Mouse (Mus musculus): ENCODE data around the gene Cep128. TPM values are rescaled to one million over a fixed set of nuclear protein-coding genes. Genes with fewer than 3 reads are reported as not detected.

Gene Cep128
- polyA plus RNA-seq, 1 experiment from 2014 or later, result 10.2 TPM

GRCm38 (mm10) chr12:91056885-91057284, 327.3 kb downstream of the Cep128 start:
- WGBS, result 88% methylated on average over 10 of the region's 10 CpGs
- no peaks in the 10 kb centered on the region for H3K4me1 ChIP-seq (replicated peaks)
- no peaks in the 10 kb centered on the region for H3K27me3 ChIP-seq
- no peak overlapping the region for H3K27ac ChIP-seq
- no peak overlapping the region for H3K9ac ChIP-seq (replicated peaks)
- H3K4me3 ChIP-seq (replicated peaks), result no peak overlapping the region
- no peaks in the 10 kb centered on the region for H3K9me3 ChIP-seq
- H3K36me3 ChIP-seq, result no peaks in the 10 kb centered on the region
- no peak overlapping the region for H3K4me2 ChIP-seq
- ATAC-seq (ENCODE audit: insufficient number of reproducible peaks, insufficient read depth, low FRiP score, low TSS enrichment, low read depth), result no peak

GRCm38 (mm10) chr12:91052301-91052700, 331.9 kb downstream of the Cep128 start:
- Histone ChIP-seq H3K36me3 (no peaks in the 10 kb centered on the region), H3K27ac (no peak overlapping the region), H3K27me3 (no peaks in the 10 kb centered on the region), H3K9me3 (no peaks in the 10 kb centered on the region), H3K4me2 (no peak overlapping the region), H3K4me3 (replicated peaks) (no peak overlapping the region), H3K9ac (replicated peaks) (no peak overlapping the region), H3K4me1 (replicated peaks) (no peaks in the 10 kb centered on the region)
- WGBS, result 83% methylated on average over 3 of the region's 3 CpGs
- no peak for ATAC-seq (ENCODE audit: insufficient number of reproducible peaks, insufficient read depth, low FRiP score, low TSS enrichment, low read depth)

GRCm38 (mm10) chr12:91050593-91051325, 333.4 kb downstream of the Cep128 start:
- H3K9me3 ChIP-seq, result no peaks in the 10 kb centered on the region
- H3K4me1 ChIP-seq (replicated peaks), result no peaks in the 10 kb centered on the region
- no peaks in the 10 kb centered on the region for H3K36me3 ChIP-seq
- H3K9ac ChIP-seq (replicated peaks), result no peak overlapping the region
- WGBS, result 91% methylated on average over 9 of the region's 9 CpGs
- H3K4me2 ChIP-seq, result no peak overlapping the region
- no peak for ATAC-seq (ENCODE audit: insufficient number of reproducible peaks, insufficient read depth, low FRiP score, low TSS enrichment, low read depth)
- H3K27ac ChIP-seq, result no peak overlapping the region
- H3K4me3 ChIP-seq (replicated peaks), result no peak overlapping the region
- no peaks in the 10 kb centered on the region for H3K27me3 ChIP-seq

GRCm38 (mm10) chr12:91041363-91041762, 342.8 kb downstream of the Cep128 start:
- Histone ChIP-seq H3K4me1 (replicated peaks) (no peaks in the 10 kb centered on the region), H3K4me2 (no peak overlapping the region), H3K9me3 (no peaks in the 10 kb centered on the region), H3K9ac (replicated peaks) (no peak overlapping the region), H3K27me3 (no peaks in the 10 kb centered on the region), H3K36me3 (no peaks in the 10 kb centered on the region), H3K27ac (no peak overlapping the region), H3K4me3 (replicated peaks) (no peak overlapping the region)
- ATAC-seq (ENCODE audit: insufficient number of reproducible peaks, insufficient read depth, low FRiP score, low TSS enrichment, low read depth), result no peak
- 81% methylated on average over 4 of the region's 4 CpGs for WGBS

- WGBS, result 71% methylated on average over 7 of the region's 7 CpGs
- no peak overlapping the region for H3K9ac ChIP-seq (replicated peaks)
These were observed 343.8 kb downstream of the Cep128 start for GRCm38 (mm10) chr12:91040267-91040905.

GRCm38 (mm10) chr12:91029116-91029515, 355.1 kb downstream of the Cep128 start:
- Histone ChIP-seq H3K9ac (replicated peaks) (no peak overlapping the region), H3K27ac (no peak overlapping the region), H3K27me3 (no peaks in the 10 kb centered on the region), H3K4me3 (replicated peaks) (no peak overlapping the region), H3K36me3 (no peaks in the 10 kb centered on the region), H3K4me1 (replicated peaks) (no peaks in the 10 kb centered on the region), H3K9me3 (no peaks in the 10 kb centered on the region), H3K4me2 (no peak overlapping the region)
- no peak for ATAC-seq (ENCODE audit: insufficient number of reproducible peaks, insufficient read depth, low FRiP score, low TSS enrichment, low read depth)
- WGBS, result 85% methylated on average over 5 of the region's 5 CpGs

More at GRCm38 (mm10) chr12:91040267-91040905, 343.8 kb downstream of the Cep128 start:
- ATAC-seq (ENCODE audit: insufficient number of reproducible peaks, insufficient read depth, low FRiP score, low TSS enrichment, low read depth), result no peak
- no peak overlapping the region for H3K27ac ChIP-seq
- no peak overlapping the region for H3K4me2 ChIP-seq
- no peaks in the 10 kb centered on the region for H3K27me3 ChIP-seq
- no peaks in the 10 kb centered on the region for H3K36me3 ChIP-seq
- no peak overlapping the region for H3K4me3 ChIP-seq (replicated peaks)
- no peaks in the 10 kb centered on the region for H3K4me1 ChIP-seq (replicated peaks)
- H3K9me3 ChIP-seq, result no peaks in the 10 kb centered on the region

GRCm38 (mm10) chr12:91027681-91028080, 356.5 kb downstream of the Cep128 start:
- Histone ChIP-seq H3K4me2 (no peak overlapping the region), H3K4me3 (replicated peaks) (no peak overlapping the region), H3K36me3 (no peaks in the 10 kb centered on the region), H3K27me3 (no peaks in the 10 kb centered on the region), H3K9me3 (no peaks in the 10 kb centered on the region), H3K9ac (replicated peaks) (no peak overlapping the region), H3K4me1 (replicated peaks) (no peaks in the 10 kb centered on the region), H3K27ac (no peak overlapping the region)
- 80% methylated on average over 9 of the region's 9 CpGs for WGBS
- ATAC-seq (ENCODE audit: insufficient number of reproducible peaks, insufficient read depth, low FRiP score, low TSS enrichment, low read depth), result no peak

- Histone ChIP-seq H3K4me1 (replicated peaks) (no peaks in the 10 kb centered on the region), H3K4me2 (no peak overlapping the region), H3K27me3 (no peaks in the 10 kb centered on the region), H3K9me3 (no peaks in the 10 kb centered on the region), H3K27ac (no peak overlapping the region), H3K4me3 (replicated peaks) (no peak overlapping the region), H3K9ac (replicated peaks) (no peak overlapping the region), H3K36me3 (no peaks in the 10 kb centered on the region)
- ATAC-seq (ENCODE audit: insufficient number of reproducible peaks, insufficient read depth, low FRiP score, low TSS enrichment, low read depth), result no peak
- 89% methylated on average over 4 of the region's 4 CpGs for WGBS
These were observed 357.1 kb downstream of the Cep128 start for GRCm38 (mm10) chr12:91027100-91027499.

- WGBS, result 56% methylated on average over 6 of the region's 6 CpGs
- H3K4me2 ChIP-seq, result no peak overlapping the region
These were observed 369.1 kb downstream of the Cep128 start for GRCm38 (mm10) chr12:91015075-91015474.

GRCm38 (mm10) chr12:91013043-91013442, 371.2 kb downstream of the Cep128 start:
- Histone ChIP-seq H3K4me3 (replicated peaks) (no peak overlapping the region), H3K27me3 (no peaks in the 10 kb centered on the region), H3K9ac (replicated peaks) (no peak overlapping the region), H3K27ac (no peak overlapping the region), H3K36me3 (no peaks in the 10 kb centered on the region), H3K4me2 (no peak overlapping the region), H3K4me1 (replicated peaks) (0 out of 2 replicates have a peak, but pooled peaks cover 4% of the 10 kb centered on the region), H3K9me3 (no peaks in the 10 kb centered on the region)
- WGBS, result 75% methylated on average over 6 of the region's 6 CpGs
- no peak for ATAC-seq (ENCODE audit: insufficient number of reproducible peaks, insufficient read depth, low FRiP score, low TSS enrichment, low read depth)

More at GRCm38 (mm10) chr12:91015075-91015474, 369.1 kb downstream of the Cep128 start:
- H3K9ac ChIP-seq (replicated peaks), result no peak overlapping the region
- H3K4me1 ChIP-seq (replicated peaks), result 0 out of 2 replicates have a peak, but pooled peaks cover 4% of the 10 kb centered on the region
- no peak overlapping the region for H3K4me3 ChIP-seq (replicated peaks)
- no peak overlapping the region for H3K27ac ChIP-seq
- H3K9me3 ChIP-seq, result no peaks in the 10 kb centered on the region
- no peaks in the 10 kb centered on the region for H3K36me3 ChIP-seq
- no peak for ATAC-seq (ENCODE audit: insufficient number of reproducible peaks, insufficient read depth, low FRiP score, low TSS enrichment, low read depth)
- H3K27me3 ChIP-seq, result no peaks in the 10 kb centered on the region

GRCm38 (mm10) chr12:91012184-91012583, 372.0 kb downstream of the Cep128 start:
- Histone ChIP-seq H3K4me3 (replicated peaks) (no peak overlapping the region), H3K27me3 (no peaks in the 10 kb centered on the region), H3K36me3 (no peaks in the 10 kb centered on the region), H3K4me1 (replicated peaks) (0 out of 2 replicates have a peak, but pooled peaks cover 4% of the 10 kb centered on the region), H3K9ac (replicated peaks) (no peak overlapping the region), H3K9me3 (no peaks in the 10 kb centered on the region), H3K27ac (no peak overlapping the region), H3K4me2 (no peak overlapping the region)
- 72% methylated on average over 4 of the region's 4 CpGs for WGBS
- no peak for ATAC-seq (ENCODE audit: insufficient number of reproducible peaks, insufficient read depth, low FRiP score, low TSS enrichment, low read depth)
